Mouse (Mus musculus) cerebellum, postnatal 10 days (tissue): Measurements from ENCODE around the gene Cd36.

Experiments
- DNase-seq, 2 experiments: peaks; one replicate each; pipeline ENCODE4 v3.0.0; 2021; ENCODE audit warnings: mixed read lengths in 2 of 2

Gene Cd36

DNA sequence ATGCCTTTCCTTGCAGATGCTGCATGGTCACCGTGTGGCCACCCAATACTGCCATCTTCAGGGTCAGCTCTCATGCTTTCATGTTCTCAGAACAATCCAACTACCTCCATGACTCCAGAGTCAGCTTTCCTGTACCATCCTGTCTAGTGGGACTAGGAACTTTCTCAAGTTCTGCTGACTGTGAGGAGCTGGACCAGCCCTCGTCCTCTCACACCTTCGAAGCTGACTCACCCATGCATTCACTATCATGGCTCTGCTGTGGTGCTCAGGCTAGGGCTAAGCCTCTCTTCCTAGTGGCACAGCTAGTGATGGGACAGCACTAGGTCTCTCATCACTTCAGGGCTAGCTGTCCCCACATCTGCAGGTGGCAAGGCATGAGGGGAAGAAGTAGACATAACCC is 30.7 kb downstream of the Cd36 start:
- no peak for DNase-seq

DNA sequence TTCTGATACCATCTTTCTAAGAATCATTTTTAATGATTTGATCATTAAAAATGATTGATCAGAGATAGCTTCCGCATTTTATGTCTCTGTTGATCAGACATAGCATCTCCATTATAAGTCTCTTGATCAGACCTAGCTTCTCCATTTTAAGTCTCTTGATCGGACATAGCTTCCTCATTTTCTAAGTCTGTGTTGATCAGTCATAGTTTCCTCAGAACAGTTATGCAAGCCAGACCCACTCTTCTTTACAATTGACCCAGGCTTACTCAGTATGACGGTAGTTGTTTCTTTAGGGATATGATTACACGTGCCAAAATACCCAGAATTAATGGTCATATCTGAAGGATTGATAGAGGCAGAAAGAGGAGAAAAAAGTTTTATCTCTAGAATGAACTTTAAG is 31.3 kb downstream of the Cd36 start:
- DNase-seq, result no peak

DNA sequence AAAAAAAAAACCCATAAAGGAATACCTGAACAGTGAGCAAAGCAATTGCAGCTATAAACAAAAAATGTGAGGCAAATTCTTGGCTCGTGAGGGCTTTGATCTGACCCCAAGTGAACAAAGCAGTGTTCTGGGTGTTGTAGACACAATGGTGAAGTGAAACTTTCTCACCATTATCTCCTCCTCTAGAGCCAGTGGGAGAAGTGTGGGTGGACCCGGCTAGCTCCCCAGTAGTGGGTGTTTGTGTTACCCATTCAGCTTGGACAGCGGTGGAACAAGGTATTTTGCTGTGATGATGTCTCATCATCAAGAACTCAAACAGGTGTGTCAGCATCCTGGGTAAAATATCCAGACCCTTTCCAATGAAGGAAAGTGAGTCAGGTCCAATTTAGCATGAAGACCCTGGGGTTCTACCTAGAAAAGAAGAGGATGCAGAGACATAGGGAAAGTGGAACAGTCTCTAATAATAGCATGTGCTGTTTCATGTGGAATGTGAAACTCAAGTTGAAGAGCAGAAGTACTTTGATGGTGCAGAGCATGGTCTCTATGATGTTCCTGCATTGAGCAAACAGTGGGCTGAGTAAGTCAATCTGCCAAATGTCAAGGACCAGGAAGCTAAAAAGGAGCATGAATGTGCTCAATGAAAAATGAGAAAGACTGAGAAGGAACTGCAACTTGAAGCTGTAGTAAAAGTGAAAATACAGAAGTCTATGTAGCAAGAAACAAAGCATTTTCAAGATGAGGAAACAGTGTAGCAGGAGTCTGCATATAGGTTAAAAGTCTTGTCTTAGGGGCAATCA is 34.3 kb downstream of the Cd36 start:
- no peak for DNase-seq

- DNase-seq, result no peak
Measured at GRCm38 (mm10) chr5:17850582-17850981, 38.0 kb downstream of the Cd36 start.

GRCm38 (mm10) chr5:17849582-17849981 is 39.0 kb downstream of the Cd36 start:
- DNase-seq, result no peak

GRCm38 (mm10) chr5:17848733-17849132 is 39.9 kb downstream of the Cd36 start:
- no peak for DNase-seq

GRCm38 (mm10) chr5:17848267-17848666 is 40.3 kb downstream of the Cd36 start:
- DNase-seq, result no peak

- DNase-seq, result no peak
Measured at GRCm38 (mm10) chr5:17843921-17844320, 44.7 kb downstream of the Cd36 start.

DNA sequence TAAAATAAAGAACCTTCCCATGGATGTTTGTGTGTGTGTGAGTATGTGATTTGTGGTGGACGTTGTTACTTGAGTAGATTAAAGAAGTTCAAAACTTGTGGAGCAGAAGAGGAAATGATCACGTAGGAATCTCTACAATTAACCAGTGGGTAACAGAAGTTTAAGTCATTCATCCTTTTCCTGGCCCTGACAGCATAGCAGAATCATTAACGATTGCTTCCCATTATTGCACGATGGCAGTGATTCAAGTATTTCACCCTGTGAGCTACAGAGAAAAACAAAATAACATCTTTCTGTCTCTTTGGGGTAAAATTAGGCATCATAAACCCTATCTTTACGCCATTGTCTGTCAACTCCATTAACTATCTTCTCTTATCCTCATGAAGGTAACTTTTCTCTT is 45.3 kb downstream of the Cd36 start:
- no peak for DNase-seq

DNA sequence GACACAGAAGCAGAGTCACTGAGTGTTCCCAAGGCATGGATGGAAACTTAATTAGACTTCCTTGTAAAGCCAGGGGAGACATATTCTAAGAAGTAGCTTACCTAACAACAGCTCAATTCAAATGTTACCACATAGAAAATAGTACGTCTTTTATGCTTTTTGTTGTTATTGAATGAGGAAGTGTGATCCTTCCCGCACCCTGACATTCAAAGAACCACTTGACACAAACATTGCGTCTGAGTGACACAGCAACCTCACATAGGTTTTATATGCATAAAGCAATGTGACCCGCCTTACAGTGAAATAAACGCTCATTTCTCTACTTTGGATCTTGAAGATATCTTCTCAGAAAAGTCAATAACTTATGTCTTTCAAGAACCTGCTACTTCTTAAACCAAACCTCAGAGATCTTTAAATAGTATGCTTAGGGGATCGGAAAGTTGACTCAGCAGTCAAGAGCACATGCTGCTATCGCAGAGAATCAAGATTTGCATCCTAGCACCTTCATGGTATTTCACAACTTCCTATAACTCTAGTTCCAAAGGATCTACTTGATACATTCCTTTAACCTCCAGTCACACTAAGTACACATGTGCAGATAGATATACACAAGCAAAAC is 46.4 kb downstream of the Cd36 start:
- DNase-seq, result no peak

GRCm38 (mm10) chr5:17839549-17839948 is 49.1 kb downstream of the Cd36 start:
- no peak for DNase-seq

GRCm38 (mm10) chr5:17836408-17836807 is 52.2 kb downstream of the Cd36 start:
- DNase-seq, result no peak

DNA sequence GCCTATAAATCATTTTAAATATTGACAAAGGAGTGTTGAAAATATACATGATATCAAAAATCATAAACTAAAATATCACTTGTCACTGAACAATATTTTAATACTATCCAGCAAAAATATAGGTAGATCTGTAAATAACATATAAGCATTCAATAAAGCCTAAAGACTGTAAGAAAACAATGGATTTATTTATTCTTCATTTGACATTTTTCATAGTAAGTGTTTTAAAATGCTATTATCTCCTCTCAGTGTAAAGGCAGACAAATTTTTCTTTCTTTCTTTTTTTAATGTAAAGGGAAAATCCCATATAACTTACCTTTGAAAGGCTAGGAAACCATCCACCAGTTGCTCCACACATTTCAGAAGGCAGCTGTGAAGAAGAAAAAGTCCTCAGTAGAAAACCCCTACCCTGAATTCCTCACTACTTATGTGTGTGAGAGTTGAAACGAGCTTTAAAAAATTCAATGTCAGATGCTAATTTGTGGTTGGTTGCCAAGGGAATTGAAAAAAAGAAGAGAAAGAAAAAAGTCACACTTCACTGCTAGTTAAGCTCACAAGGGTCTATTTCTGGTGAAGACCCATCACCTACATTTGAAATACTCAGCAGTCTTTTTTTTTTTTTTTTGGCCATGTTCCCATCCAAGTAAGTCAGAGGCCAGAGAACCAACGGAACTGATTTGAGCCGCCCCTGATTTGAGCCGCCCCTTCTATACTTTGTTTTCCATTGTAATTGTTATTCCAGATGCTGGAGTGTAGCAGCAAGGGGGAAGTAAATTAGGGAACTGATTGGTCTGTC is 53.1 kb downstream of the Cd36 start:
- DNase-seq, result no peak

GRCm38 (mm10) chr5:17833797-17834196 is 54.8 kb downstream of the Cd36 start:
- DNase-seq, result no peak

GRCm38 (mm10) chr5:17830536-17830935 is 58.1 kb downstream of the Cd36 start:
- peak in 1 of 2 experiments; percentile 3 for DNase-seq

GRCm38 (mm10) chr5:17828713-17829544 is 59.7 kb downstream of the Cd36 start:
- no peak for DNase-seq

DNA sequence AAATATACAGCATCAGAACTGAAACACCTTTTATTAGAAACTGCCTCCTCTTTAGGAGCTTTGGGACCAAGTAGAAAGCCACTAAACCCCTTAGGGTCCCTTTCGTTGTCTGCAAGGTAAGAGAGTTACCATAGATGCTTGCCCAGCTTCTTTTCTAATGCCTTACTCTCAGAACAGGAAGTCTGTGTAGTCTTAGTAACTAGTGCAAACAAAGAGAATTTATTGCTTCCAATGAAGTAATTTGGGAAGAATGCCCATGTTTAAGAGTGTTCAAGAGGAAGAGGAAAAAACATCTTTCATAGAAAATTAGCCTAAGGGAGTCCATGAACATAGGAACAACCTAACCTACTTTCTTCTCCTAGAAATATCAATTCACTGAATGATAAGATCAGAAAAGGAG is 67.2 kb downstream of the Cd36 start:
- DNase-seq, result no peak

DNA sequence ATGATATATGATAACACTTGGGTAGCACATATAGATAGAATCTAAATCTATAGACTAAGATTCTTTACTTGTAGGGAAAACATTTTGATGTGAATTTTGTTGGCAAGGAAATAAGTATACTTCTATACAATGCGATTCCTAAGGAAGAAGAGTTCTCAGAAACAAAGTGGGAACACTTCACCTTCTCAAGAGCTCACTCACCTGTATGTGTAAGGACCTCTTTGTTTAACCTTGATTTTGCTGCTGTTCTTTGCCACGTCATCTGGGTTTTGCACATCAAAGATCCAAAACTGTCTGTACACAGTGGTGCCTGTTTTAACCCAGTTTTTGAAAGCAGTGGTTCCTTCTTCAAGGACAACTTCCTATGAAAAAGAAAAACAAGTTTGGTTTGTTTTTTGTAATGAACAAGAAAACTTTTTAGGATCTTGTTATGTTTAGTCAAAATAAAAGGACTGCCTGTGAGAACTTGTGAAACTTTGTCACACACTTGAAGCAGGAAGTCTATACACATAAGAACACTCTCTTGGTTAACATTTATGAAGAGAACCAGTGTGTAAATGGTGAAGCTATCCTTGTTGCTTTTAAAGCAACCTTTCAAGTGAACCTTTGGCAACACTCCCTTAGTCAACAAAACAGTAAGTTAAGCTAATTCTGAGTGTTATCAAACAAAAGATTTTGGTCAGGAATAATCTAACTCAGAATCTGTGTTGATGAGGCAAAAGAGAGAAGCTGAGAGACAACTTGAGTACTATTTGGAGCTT is 68.2 kb downstream of the Cd36 start:
- no peak for DNase-seq

DNA sequence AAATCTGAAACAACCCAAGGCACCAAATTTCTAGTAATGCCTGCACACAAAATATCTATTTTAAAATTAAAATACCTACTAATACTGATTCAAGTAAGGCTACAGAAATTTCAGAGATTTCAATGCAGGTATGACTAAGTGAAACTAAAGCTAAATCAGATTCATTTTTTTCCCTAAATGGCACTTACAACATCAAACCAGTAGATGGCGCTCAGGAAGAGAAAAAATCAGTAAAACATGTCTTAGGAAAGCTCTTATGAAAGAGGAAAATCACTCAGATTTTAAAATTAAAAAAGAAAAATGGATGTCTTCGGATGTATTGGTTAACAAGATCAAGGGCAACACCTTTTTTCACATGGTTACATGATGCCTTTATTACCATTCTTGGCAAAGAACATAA is 72.4 kb downstream of the Cd36 start:
- peak; percentile 19 to 54 for DNase-seq

- no peak for DNase-seq
Measured at GRCm38 (mm10) chr5:17810336-17810735, 78.3 kb downstream of the Cd36 start.

- no peak for DNase-seq
Measured at GRCm38 (mm10) chr5:17806774-17807377, 81.7 kb downstream of the Cd36 start.

DNA sequence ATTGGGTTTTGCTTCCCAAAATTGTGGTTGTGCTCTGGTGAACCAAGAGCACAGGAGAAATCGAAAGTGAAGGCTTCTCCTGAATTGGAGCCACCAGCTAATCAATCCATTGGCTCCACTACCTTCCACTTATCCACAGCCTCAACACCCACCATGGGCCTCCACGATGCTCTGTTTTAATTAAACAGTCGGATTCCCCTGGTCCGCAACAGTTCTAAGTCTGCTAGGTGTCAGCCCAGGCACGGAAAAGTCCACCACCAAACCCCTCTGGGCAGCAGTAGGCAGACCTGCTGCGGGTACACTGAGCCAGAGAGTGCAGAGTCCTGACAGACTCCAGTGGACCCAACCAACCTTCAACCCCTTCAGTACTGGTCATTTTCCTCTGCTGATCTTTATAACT is 112.0 kb downstream of the Cd36 start:
- peak; percentile 64 to 73 for DNase-seq
